ENCODE assay signal across 8 mouse cellular contexts in genomic region chr11:6416405-6417034, GRCm38 (mm10). TPM values are rescaled to one million over a fixed set of nuclear protein-coding genes. Genes with fewer than 3 reads are reported as not detected.
DNase-seq lines count a peak whose midpoint lies in the region; ATAC-seq and TF ChIP-seq lines count a peak whose summit lies in the region.

No protein-coding gene starts in this region.

- H3K4me3 ChIP-seq in ES-Bruce4 (ENCODE audit: low read depth, low read length): peak overlapping the region; percentile 92
- H3K4me3 ChIP-seq in forebrain, embryonic 14.5 days (ENCODE audit: low read depth, low read length): peak overlapping the region; percentile 86
- H3K4me3 ChIP-seq in lung, adult 2 months (replicated peaks; ENCODE audit: extremely low read depth, low read depth, low read length): peak overlapping the region; percentile 81
- H3K4me3 ChIP-seq in neural tube, embryonic 15.5 days (replicated peaks): peak overlapping the region; percentile 68

- H3K9ac ChIP-seq in ES-Bruce4 (ENCODE audit: low read depth, poor library complexity, severe bottlenecking): peak overlapping the region; percentile 99
- peak overlapping the region; percentile 96 for H3K9ac ChIP-seq in forebrain, embryonic 14.5 days (ENCODE audit: low read length)
- H3K9ac ChIP-seq in neural tube, embryonic 15.5 days (replicated peaks): peak overlapping the region; percentile 83

- peaks cover 44% of the 10 kb centered on the region for H3K36me3 ChIP-seq in ES-Bruce4 (ENCODE audit: control insufficient read depth, insufficient read depth, low read length, poor library complexity, severe bottlenecking)
- peaks cover 29% of the 10 kb centered on the region for H3K36me3 ChIP-seq in forebrain, embryonic 14.5 days (ENCODE audit: control insufficient read depth, insufficient read depth, low read length)
- H3K36me3 ChIP-seq in neural tube, embryonic 15.5 days: peaks cover 23% of the 10 kb centered on the region

- DNase-seq in forebrain, embryonic 14.5 days (ENCODE audit: low spot score): peak; percentile 87
- DNase-seq in heart, postnatal 14 days: peak; percentile 77 to 82
- DNase-seq in layer of hippocampus, adult 18-20 months (ENCODE audit: low spot score in 2 of 2): peak; percentile 76 to 84
- peak; percentile 71 for DNase-seq in lung, adult 2 months
- peak; percentile 80 for DNase-seq in testis, postnatal 14 days (ENCODE audit: low spot score)

- intact Hi-C loops in heart, postnatal 14 days (cut with DNase I): no loop called here

- peak overlapping the region; percentile 90 for H3K27ac ChIP-seq in ES-Bruce4 (ENCODE audit: insufficient read depth, low read length)
- peak overlapping the region; percentile 96 for H3K27ac ChIP-seq in forebrain, embryonic 14.5 days (ENCODE audit: low read depth, low read length)
- H3K27ac ChIP-seq in neural tube, embryonic 15.5 days (replicated peaks): peak overlapping the region; percentile 98

- ATAC-seq in cerebellum, adult (ENCODE audit: insufficient number of reproducible peaks, low FRiP score, low TSS enrichment): peak; percentile 36; the same call in 1 of the 2 replicates
- ATAC-seq in forebrain, embryonic 14.5 days: peak; percentile 69
- ATAC-seq in neural tube, embryonic 15.5 days (ENCODE audit: low FRiP score): peak; percentile 53

- under 1% methylated on average over 30 of the region's 30 CpGs for WGBS in forebrain, embryonic 14.5 days
- WGBS in lung, adult 2 months: under 1% methylated on average over 30 of the region's 30 CpGs
- WGBS in neural tube, embryonic 15.5 days: 2% methylated on average over 30 of the region's 30 CpGs

- TF ChIP-seq POLR2A in ES-Bruce4 (IDR thresholded peaks at IDR 0.05; ENCODE audit: insufficient read depth, low read length): peak; percentile 10
- TF ChIP-seq POLR2A in lung, adult 2 months (IDR thresholded peaks at IDR 0.05; ENCODE audit: borderline replicate concordance, extremely low read depth, low read depth, low read length): 0 out of 2 replicates have a peak, but pooled peaks have one; percentile 26

- TF ChIP-seq CTCF in ES-Bruce4 (IDR thresholded peaks at IDR 0.05; ENCODE audit: low read depth, low read length): no peak
- TF ChIP-seq CTCF in lung, adult 2 months (IDR thresholded peaks at IDR 0.05; ENCODE audit: insufficient read depth, low read length): no peak

- H3K9me3 ChIP-seq in ES-Bruce4 (replicated peaks; ENCODE audit: control insufficient read depth, insufficient read depth, low read length, poor library complexity, severe bottlenecking): no peaks in the 10 kb centered on the region
- H3K9me3 ChIP-seq in forebrain, embryonic 14.5 days (replicated peaks; ENCODE audit: control insufficient read depth, low read length): no peaks in the 10 kb centered on the region
- no peaks in the 10 kb centered on the region for H3K9me3 ChIP-seq in neural tube, embryonic 15.5 days (replicated peaks)

- peak overlapping the region; percentile 66 for H3K4me2 ChIP-seq in forebrain, embryonic 14.5 days (ENCODE audit: low read length)
- H3K4me2 ChIP-seq in neural tube, embryonic 15.5 days: peak overlapping the region; percentile 84

- H3K4me1 ChIP-seq in ES-Bruce4 (ENCODE audit: control insufficient read depth, insufficient read depth, low read length): no peaks in the 10 kb centered on the region
- H3K4me1 ChIP-seq in forebrain, embryonic 14.5 days (ENCODE audit: control insufficient read depth, insufficient read depth, low read length): peaks cover 15% of the 10 kb centered on the region
- H3K4me1 ChIP-seq in lung, adult 2 months (ENCODE audit: control insufficient read depth, insufficient read depth, low read length): peaks cover 2% of the 10 kb centered on the region
- peaks cover 32% of the 10 kb centered on the region for H3K4me1 ChIP-seq in neural tube, embryonic 15.5 days

- no peak for TF ChIP-seq EP300 in ES-Bruce4 (IDR thresholded peaks at IDR 0.05; ENCODE audit: insufficient read depth, low read depth, low read length)

- H3K27me3 ChIP-seq in ES-Bruce4 (ENCODE audit: control insufficient read depth, insufficient read depth, low read length, poor library complexity, severe bottlenecking): no peaks in the 10 kb centered on the region
- no peaks in the 10 kb centered on the region for H3K27me3 ChIP-seq in forebrain, embryonic 14.5 days (replicated peaks; ENCODE audit: control insufficient read depth, insufficient read depth, low read length)
- no peaks in the 10 kb centered on the region for H3K27me3 ChIP-seq in neural tube, embryonic 15.5 days (replicated peaks)

RNA-seq across cellular contexts. Expression of gene Ppia, which starts 1.3 kb away (rescaled TPM):
- polyA plus RNA-seq in ES-Bruce4 (2011; ENCODE audit: insufficient read depth, insufficient read length, low read depth, missing spikeins): 2,132 and 2,301 TPM in 2 replicates
- polyA plus RNA-seq in forebrain, embryonic 14.5 days (2014; fragmentation: Nextera tagmentation; extraction: Ambion mirVana): 4,105 and 4,592 TPM in 2 replicates
- 100 to 1,000 TPM; 500 to 603 TPM for total RNA-seq in heart, postnatal 14 days (2021)
- 1,000 to 10,000 TPM; 1,682 to 1,687 TPM for total RNA-seq in layer of hippocampus, adult 18-20 months (2021)
- polyA plus RNA-seq in lung, adult 2 months (2012; rRNA removed): 407 and 532 TPM in 2 replicates
- polyA plus RNA-seq in neural tube, embryonic 15.5 days (2015; fragmentation: Nextera tagmentation; extraction: Ambion mirVana): 4,598 and 4,773 TPM in 2 replicates

RNA-seq across cellular contexts. Expression of gene Zmiz2, which starts 27.6 kb away (rescaled TPM):
- 51.5 and 59.4 TPM in 2 replicates for polyA plus RNA-seq in ES-Bruce4 (2011; ENCODE audit: insufficient read depth, insufficient read length, low read depth, missing spikeins)
- 28.6 and 32.6 TPM in 2 replicates for polyA plus RNA-seq in forebrain, embryonic 14.5 days (2014; fragmentation: Nextera tagmentation; extraction: Ambion mirVana)
- 10 to 100 TPM; 41.1 to 42.5 TPM for total RNA-seq in heart, postnatal 14 days (2021)
- 100 to 1,000 TPM; 169 to 174 TPM for total RNA-seq in layer of hippocampus, adult 18-20 months (2021)
- polyA plus RNA-seq in lung, adult 2 months (2012; rRNA removed): 50.3 and 58.5 TPM in 2 replicates
- polyA plus RNA-seq in neural tube, embryonic 15.5 days (2015; fragmentation: Nextera tagmentation; extraction: Ambion mirVana): 24.8 and 28.3 TPM in 2 replicates

RNA-seq across cellular contexts. Expression of gene H2afv, which starts 27.7 kb away (rescaled TPM):
- 200 and 218 TPM in 2 replicates for polyA plus RNA-seq in ES-Bruce4 (2011; ENCODE audit: insufficient read depth, insufficient read length, low read depth, missing spikeins)
- 593 and 826 TPM in 2 replicates for polyA plus RNA-seq in forebrain, embryonic 14.5 days (2014; fragmentation: Nextera tagmentation; extraction: Ambion mirVana)
- total RNA-seq in heart, postnatal 14 days (2021): 10 to 100 TPM; 57.1 to 59.4 TPM
- total RNA-seq in layer of hippocampus, adult 18-20 months (2021): 10 to 100 TPM; 36.3 to 45.4 TPM
- 39.1 and 51.4 TPM in 2 replicates for polyA plus RNA-seq in lung, adult 2 months (2012; rRNA removed)
- 183 and 240 TPM in 2 replicates for polyA plus RNA-seq in neural tube, embryonic 15.5 days (2015; fragmentation: Nextera tagmentation; extraction: Ambion mirVana)

RNA-seq across cellular contexts. Expression of gene Purb, which starts 59.2 kb away (rescaled TPM):
- 49.8 and 52.0 TPM in 2 replicates for polyA plus RNA-seq in ES-Bruce4 (2011; ENCODE audit: insufficient read depth, insufficient read length, low read depth, missing spikeins)
- 8.7 and 12.1 TPM in 2 replicates for polyA plus RNA-seq in forebrain, embryonic 14.5 days (2014; fragmentation: Nextera tagmentation; extraction: Ambion mirVana)
- total RNA-seq in heart, postnatal 14 days (2021): 10 to 100 TPM; 49.6 to 53.0 TPM
- 100 to 1,000 TPM; 229 to 239 TPM for total RNA-seq in layer of hippocampus, adult 18-20 months (2021)
- polyA plus RNA-seq in lung, adult 2 months (2012; rRNA removed): 10.7 and 11.0 TPM in 2 replicates
- polyA plus RNA-seq in neural tube, embryonic 15.5 days (2015; fragmentation: Nextera tagmentation; extraction: Ambion mirVana): 11.4 and 14.7 TPM in 2 replicates

Comparison
In these comparisons a context has a peak if more than half of its experiments do, and no peak if none do; other contexts are left out.
1. Peak in every context shown above with its lines: DNase-seq, ATAC-seq, H3K4me3 ChIP-seq and H3K27ac ChIP-seq.